Mouse (Mus musculus): Measurements from ENCODE around the gene Cxcl10. TPM values are rescaled to one million over a fixed set of nuclear protein-coding genes. Genes with fewer than 3 reads are reported as not detected.
A peak's percentile ranks its signal among the peaks of the same experiment; 100 is the strongest.

Gene Cxcl10
- polyA plus RNA-seq (2014; fragmentation: Nextera tagmentation; extraction: Ambion mirVana) = 1.2 and 1.3 TPM in 2 replicates

DNA sequence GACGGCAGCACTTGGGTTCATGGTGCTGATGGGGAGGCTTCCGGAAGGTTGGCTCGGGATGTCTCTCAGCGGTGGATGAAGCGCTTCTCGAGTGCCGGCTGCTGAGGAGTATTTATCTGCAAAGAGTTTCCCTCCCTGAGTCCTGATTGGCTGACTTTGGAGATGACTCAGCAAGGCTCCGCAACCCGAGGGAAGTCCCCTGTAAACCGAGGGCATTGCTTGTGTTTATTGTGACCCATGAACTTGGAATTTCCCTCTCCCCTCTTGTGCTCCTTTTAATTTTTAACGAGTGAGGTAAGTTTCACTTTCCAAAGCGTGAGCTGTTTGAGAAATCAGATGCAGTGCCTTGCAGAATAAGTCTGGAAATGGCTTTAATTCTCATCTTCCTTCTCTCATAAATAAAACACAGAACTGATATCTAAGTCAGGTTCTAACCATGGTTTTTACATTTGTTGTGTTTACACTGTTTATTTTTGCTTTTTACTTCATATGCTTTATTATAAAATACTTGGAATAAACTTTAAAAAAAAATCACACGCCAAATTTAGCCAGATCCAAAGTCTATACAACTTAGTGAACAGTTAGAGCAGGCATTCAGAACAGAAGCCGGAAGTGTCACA lies at the start of gene Cxcl10:
Gene Cxcl10, minus strand, starts transcription at position 96 of the 620 bp plus-strand sequence.
- peak; percentile 40 for DNase-seq (ENCODE audit: low spot score)
- Histone ChIP-seq H3K9me3 (ENCODE audit: control insufficient read depth, low read length) (no peaks in the 10 kb centered on the region), H3K27me3 (ENCODE audit: control insufficient read depth, insufficient read depth, low read length) (no peaks in the 10 kb centered on the region), H3K27ac (replicated peaks; ENCODE audit: low read depth, low read length) (no peak within 1 kb of the TSS), H3K4me3 (ENCODE audit: low read depth, low read length) (no peak within 1 kb of the TSS), H3K4me2 (ENCODE audit: low read depth, severe bottlenecking) (no peak within 1 kb of the TSS), H3K36me3 (ENCODE audit: control insufficient read depth, insufficient read depth, low read length) (no peaks in the 10 kb centered on the region), H3K9ac (ENCODE audit: low read length) (no peak within 1 kb of the TSS), H3K4me1 (ENCODE audit: control insufficient read depth, insufficient read depth, low read length) (no peaks in the 10 kb centered on the region)
- WGBS = 20% methylated on average over 14 of the region's 14 CpGs
- no peak for ATAC-seq (ENCODE audit: insufficient number of reproducible peaks, low FRiP score, low TSS enrichment, low read depth)

DNA sequence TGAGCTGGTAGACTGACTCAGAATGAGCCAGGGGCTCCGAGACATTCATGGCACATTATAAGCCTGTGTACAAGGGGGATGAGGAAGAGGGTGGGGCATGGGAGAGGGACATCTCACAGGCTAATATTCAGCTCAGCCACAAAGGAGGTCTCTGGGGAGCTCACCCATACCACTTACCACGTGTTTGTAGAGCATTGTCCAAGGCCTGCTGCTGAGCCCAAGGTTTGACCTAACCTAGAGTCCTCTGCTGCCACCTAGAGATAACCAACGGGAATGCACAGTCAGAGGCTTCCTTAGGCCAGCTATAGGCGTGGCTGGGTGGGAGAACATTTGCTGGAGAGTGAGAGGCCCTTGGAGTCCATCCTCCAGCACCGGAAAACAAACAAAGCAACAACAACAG lies 49.5 kb upstream of the Cxcl10 start:
- H3K9me3 ChIP-seq (ENCODE audit: control insufficient read depth, low read length) = no peaks in the 10 kb centered on the region
- H3K4me2 ChIP-seq (ENCODE audit: low read depth, severe bottlenecking) = no peak overlapping the region
- H3K4me3 ChIP-seq (ENCODE audit: low read depth, low read length) = no peak overlapping the region
- peaks cover 2% of the 10 kb centered on the region; the same call in 1 of the 2 replicates for H3K27me3 ChIP-seq (ENCODE audit: control insufficient read depth, insufficient read depth, low read length)
- whole genome bisulfite sequencing = 19% methylated on average over 5 of the region's 5 CpGs
- no peaks in the 10 kb centered on the region for H3K36me3 ChIP-seq (ENCODE audit: control insufficient read depth, insufficient read depth, low read length)
- peak; percentile 81 for ATAC-seq (ENCODE audit: insufficient number of reproducible peaks, low FRiP score, low TSS enrichment, low read depth)
- DNase-seq (ENCODE audit: low spot score) = peak; percentile 88
- H3K4me1 ChIP-seq (ENCODE audit: control insufficient read depth, insufficient read depth, low read length) = 0 out of 2 replicates have a peak, but pooled peaks cover under 1% of the 10 kb centered on the region
- no peak overlapping the region for H3K27ac ChIP-seq (replicated peaks; ENCODE audit: low read depth, low read length)
- H3K9ac ChIP-seq (ENCODE audit: low read length) = no peak overlapping the region

DNA sequence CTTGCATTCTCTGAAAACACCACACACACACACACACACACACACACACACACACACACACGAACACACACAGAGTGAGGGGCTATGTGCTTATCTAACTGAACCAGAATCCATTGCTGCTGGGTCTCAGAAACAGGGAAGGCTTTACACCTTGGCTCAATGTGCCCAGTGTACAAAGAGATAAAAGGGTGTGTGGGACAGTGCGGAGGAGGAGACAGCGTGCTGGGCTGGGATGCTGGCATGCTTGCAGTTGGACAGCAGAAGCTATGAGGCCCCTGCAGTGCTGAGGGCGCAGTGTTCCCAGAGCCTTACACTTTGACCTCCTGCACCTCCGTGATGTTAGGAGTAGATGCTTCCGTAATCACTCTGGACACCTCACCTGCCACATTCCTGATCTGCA lies 47.8 kb upstream of the Cxcl10 start:
- Histone ChIP-seq H3K9me3 (ENCODE audit: control insufficient read depth, low read length) (no peaks in the 10 kb centered on the region), H3K27ac (replicated peaks; ENCODE audit: low read depth, low read length) (no peak overlapping the region), H3K27me3 (ENCODE audit: control insufficient read depth, insufficient read depth, low read length) (peaks cover 12% of the 10 kb centered on the region), H3K9ac (ENCODE audit: low read length) (no peak overlapping the region), H3K36me3 (ENCODE audit: control insufficient read depth, insufficient read depth, low read length) (no peaks in the 10 kb centered on the region), H3K4me1 (ENCODE audit: control insufficient read depth, insufficient read depth, low read length) (peaks cover 3% of the 10 kb centered on the region; the same call in 1 of the 2 replicates), H3K4me2 (ENCODE audit: low read depth, severe bottlenecking) (no peak overlapping the region), H3K4me3 (ENCODE audit: low read depth, low read length) (no peak overlapping the region)
- WGBS = 95% methylated on average over 6 of the region's 6 CpGs
- no peak for DNase-seq (ENCODE audit: low spot score)
- no peak for ATAC-seq (ENCODE audit: insufficient number of reproducible peaks, low FRiP score, low TSS enrichment, low read depth)

DNA sequence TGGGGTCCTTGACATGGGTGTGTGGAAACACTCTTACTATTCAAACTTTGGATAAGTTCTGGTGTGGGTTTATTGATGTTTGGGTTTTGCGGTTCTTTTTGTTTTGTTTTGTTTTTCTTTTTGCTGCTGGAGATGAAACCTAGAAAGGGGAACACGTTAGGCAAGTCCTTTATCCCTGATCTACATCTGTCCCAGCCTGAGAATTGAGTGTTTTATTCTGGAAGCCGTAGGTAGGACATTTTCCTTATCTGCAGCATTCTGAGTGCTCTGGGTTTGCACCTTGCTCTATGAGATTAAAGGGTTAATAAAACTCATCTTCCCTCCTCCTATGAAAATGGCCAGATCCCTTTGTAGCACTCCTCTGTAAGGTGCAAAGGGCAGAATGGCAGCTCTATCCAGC lies 47.1 kb upstream of the Cxcl10 start:
- Histone ChIP-seq H3K9me3 (ENCODE audit: control insufficient read depth, low read length) (no peaks in the 10 kb centered on the region), H3K4me1 (ENCODE audit: control insufficient read depth, insufficient read depth, low read length) (peaks cover 3% of the 10 kb centered on the region; the same call in 1 of the 2 replicates), H3K36me3 (ENCODE audit: control insufficient read depth, insufficient read depth, low read length) (no peaks in the 10 kb centered on the region), H3K9ac (ENCODE audit: low read length) (no peak overlapping the region), H3K4me3 (ENCODE audit: low read depth, low read length) (no peak overlapping the region), H3K4me2 (ENCODE audit: low read depth, severe bottlenecking) (no peak overlapping the region), H3K27ac (replicated peaks; ENCODE audit: low read depth, low read length) (no peak overlapping the region), H3K27me3 (ENCODE audit: control insufficient read depth, insufficient read depth, low read length) (peaks cover 12% of the 10 kb centered on the region)
- ATAC-seq (ENCODE audit: insufficient number of reproducible peaks, low FRiP score, low TSS enrichment, low read depth) = no peak
- WGBS = 86% methylated on average over 3 of the region's 3 CpGs
- DNase-seq (ENCODE audit: low spot score) = no peak

- ATAC-seq (ENCODE audit: insufficient number of reproducible peaks, low FRiP score, low TSS enrichment, low read depth) (no peak), DNase-seq (ENCODE audit: low spot score) (no peak)
- Histone ChIP-seq H3K27ac (replicated peaks; ENCODE audit: low read depth, low read length) (no peak overlapping the region), H3K9ac (ENCODE audit: low read length) (no peak overlapping the region), H3K4me2 (ENCODE audit: low read depth, severe bottlenecking) (no peak overlapping the region), H3K9me3 (ENCODE audit: control insufficient read depth, low read length) (no peaks in the 10 kb centered on the region), H3K4me3 (ENCODE audit: low read depth, low read length) (no peak overlapping the region), H3K4me1 (ENCODE audit: control insufficient read depth, insufficient read depth, low read length) (peaks cover 3% of the 10 kb centered on the region; the same call in 1 of the 2 replicates), H3K27me3 (ENCODE audit: control insufficient read depth, insufficient read depth, low read length) (peaks cover 12% of the 10 kb centered on the region), H3K36me3 (ENCODE audit: control insufficient read depth, insufficient read depth, low read length) (no peaks in the 10 kb centered on the region)
- WGBS = 70% methylated on average over 10 of the region's 10 CpGs
These were observed 45.2 kb upstream of the Cxcl10 start for GRCm38 (mm10) chr5:92393863-92394262.

DNA sequence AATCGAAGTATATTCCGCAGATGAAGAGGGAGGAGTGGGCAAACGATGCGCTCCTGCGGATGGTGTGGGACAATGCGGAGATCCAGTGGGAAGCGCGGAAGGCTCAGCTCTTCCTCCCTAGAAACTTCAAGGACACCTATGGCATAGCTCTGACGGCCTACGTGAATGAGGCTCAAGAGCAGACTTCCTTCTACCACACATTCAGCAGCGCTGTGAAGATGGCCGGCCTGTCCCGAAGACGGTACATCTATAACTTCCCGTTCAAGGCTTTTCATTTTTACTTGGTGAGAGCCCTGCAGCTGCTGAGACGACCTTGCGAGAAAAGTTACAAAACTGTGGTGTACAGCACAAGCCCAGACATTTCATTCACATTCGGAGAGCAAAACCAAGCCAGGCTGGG lies 43.9 kb upstream of the Cxcl10 start:
- peak overlapping the region; percentile 24; the same call in 1 of the 2 replicates for H3K4me2 ChIP-seq (ENCODE audit: low read depth, severe bottlenecking)
- H3K27me3 ChIP-seq (ENCODE audit: control insufficient read depth, insufficient read depth, low read length) = peaks cover 12% of the 10 kb centered on the region
- H3K36me3 ChIP-seq (ENCODE audit: control insufficient read depth, insufficient read depth, low read length) = no peaks in the 10 kb centered on the region
- no peak overlapping the region for H3K9ac ChIP-seq (ENCODE audit: low read length)
- no peak overlapping the region for H3K27ac ChIP-seq (replicated peaks; ENCODE audit: low read depth, low read length)
- H3K4me3 ChIP-seq (ENCODE audit: low read depth, low read length) = peak overlapping the region; percentile 14
- DNase-seq (ENCODE audit: low spot score) (peak; percentile 31), ATAC-seq (ENCODE audit: insufficient number of reproducible peaks, low FRiP score, low TSS enrichment, low read depth) (no peak)
- WGBS = 40% methylated on average over 18 of the region's 18 CpGs
- peaks cover 3% of the 10 kb centered on the region; the same call in 1 of the 2 replicates for H3K4me1 ChIP-seq (ENCODE audit: control insufficient read depth, insufficient read depth, low read length)
- H3K9me3 ChIP-seq (ENCODE audit: control insufficient read depth, low read length) = no peaks in the 10 kb centered on the region

GRCm38 (mm10) chr5:92390615-92391014 lies 41.9 kb upstream of the Cxcl10 start:
- no peak overlapping the region for H3K4me3 ChIP-seq (ENCODE audit: low read depth, low read length)
- 82% methylated on average over 8 of the region's 8 CpGs for WGBS
- H3K4me2 ChIP-seq (ENCODE audit: low read depth, severe bottlenecking) = no peak overlapping the region
- H3K9ac ChIP-seq (ENCODE audit: low read length) = no peak overlapping the region
- no peak overlapping the region for H3K27ac ChIP-seq (replicated peaks; ENCODE audit: low read depth, low read length)
- no peak for DNase-seq (ENCODE audit: low spot score)
- no peaks in the 10 kb centered on the region for H3K36me3 ChIP-seq (ENCODE audit: control insufficient read depth, insufficient read depth, low read length)
- no peaks in the 10 kb centered on the region for H3K9me3 ChIP-seq (ENCODE audit: control insufficient read depth, low read length)
- H3K4me1 ChIP-seq (ENCODE audit: control insufficient read depth, insufficient read depth, low read length) = peaks cover 3% of the 10 kb centered on the region; the same call in 1 of the 2 replicates
- peaks cover 12% of the 10 kb centered on the region for H3K27me3 ChIP-seq (ENCODE audit: control insufficient read depth, insufficient read depth, low read length)
- ATAC-seq (ENCODE audit: insufficient number of reproducible peaks, low FRiP score, low TSS enrichment, low read depth) = no peak

- H3K4me3 ChIP-seq (ENCODE audit: low read depth, low read length) = no peak overlapping the region
- DNase-seq (ENCODE audit: low spot score) = no peak
- peaks cover 3% of the 10 kb centered on the region; the same call in 1 of the 2 replicates for H3K4me1 ChIP-seq (ENCODE audit: control insufficient read depth, insufficient read depth, low read length)
- H3K9ac ChIP-seq (ENCODE audit: low read length) = no peak overlapping the region
- H3K27ac ChIP-seq (replicated peaks; ENCODE audit: low read depth, low read length) = no peak overlapping the region
- WGBS = 89% methylated on average over 2 of the region's 2 CpGs
- no peaks in the 10 kb centered on the region for H3K9me3 ChIP-seq (ENCODE audit: control insufficient read depth, low read length)
- no peak for ATAC-seq (ENCODE audit: insufficient number of reproducible peaks, low FRiP score, low TSS enrichment, low read depth)
- H3K27me3 ChIP-seq (ENCODE audit: control insufficient read depth, insufficient read depth, low read length) = peaks cover 12% of the 10 kb centered on the region
- no peak overlapping the region for H3K4me2 ChIP-seq (ENCODE audit: low read depth, severe bottlenecking)
- no peaks in the 10 kb centered on the region for H3K36me3 ChIP-seq (ENCODE audit: control insufficient read depth, insufficient read depth, low read length)
These were observed 41.3 kb upstream of the Cxcl10 start for GRCm38 (mm10) chr5:92389977-92390376.

Measured in limb, embryonic 11.5 days (tissue).